Mouse (Mus musculus) forebrain, embryonic 16.5 days (tissue): ENCODE data around the gene Cyba. TPM values are rescaled to one million over a fixed set of nuclear protein-coding genes. Genes with fewer than 3 reads are reported as not detected.

Experiments used
- ATAC-seq: fragments of 200-750 bp; cut with Nextera tagmentation; 2 replicates; pipeline ENCODE4 v1.8.0; 2017; ENCODE audit warnings: mild to moderate bottlenecking, moderate library complexity
- H3K27ac ChIP-seq: fragments of 300-500 bp; sonication (generic); 2 replicates; pipeline ENCODE4 v1.5.1; 2014; ENCODE audit warnings: low read length, control low read depth
- H3K27me3 ChIP-seq: fragments of 300-500 bp; sonication (generic); replicated peaks from 2 replicates; pipeline ENCODE4 v1.6.1; 2014; ENCODE audit warnings: low read length; ENCODE audit not compliant: control insufficient read depth, insufficient read depth
- H3K36me3 ChIP-seq: fragments of 300-500 bp; sonication (generic); 2 replicates; pipeline ENCODE4 v1.6.1; 2014; ENCODE audit not compliant: control insufficient read depth, insufficient read depth
- H3K4me1 ChIP-seq: fragments of 300-500 bp; sonication (generic); replicated peaks from 2 replicates; pipeline ENCODE4 v1.6.1; 2014; ENCODE audit warnings: low read length; ENCODE audit not compliant: control insufficient read depth, insufficient read depth
- H3K4me2 ChIP-seq: fragments of 300-500 bp; sonication (generic); 2 replicates; pipeline ENCODE4 v1.6.1; 2014; ENCODE audit warnings: mild to moderate bottlenecking, low read length, control low read depth
- H3K4me3 ChIP-seq: fragments of 300-500 bp; sonication (generic); replicated peaks from 2 replicates; pipeline ENCODE4 v1.5.1; 2014; ENCODE audit warnings: mild to moderate bottlenecking, low read length, control low read depth
- H3K9ac ChIP-seq: fragments of 300-500 bp; sonication (generic); replicated peaks from 2 replicates; pipeline ENCODE4 v1.6.1; 2014; ENCODE audit warnings: low read depth, low read length, control low read depth
- H3K9me3 ChIP-seq: fragments of 300-500 bp; sonication (generic); 2 replicates; pipeline ENCODE4 v1.6.1; 2016; ENCODE audit warnings: low read length; ENCODE audit not compliant: control insufficient read depth
- WGBS: fragments of 180-500 bp; shearing (Covaris S2); extraction: QIAGEN DNeasy Blood & Tissue Kit; methylation state at CpG from one replicate; pipeline ENCODE4 v1.1.7; 2014; 5-methylcytosine and 5-hydroxymethylcytosine counted together
- polyA plus RNA-seq: library from polyadenylated mRNA; unstranded; fragments of >200 nt; fragmentation: Nextera tagmentation; extraction: Ambion mirVana; gene quantifications from 2 replicates; pipeline ENCODE4 v1.2.1, GENCODE M21; 2015

Gene Cyba
- polyA plus RNA-seq, 1 experiment from 2014 or later = 25.1 TPM

DNA sequence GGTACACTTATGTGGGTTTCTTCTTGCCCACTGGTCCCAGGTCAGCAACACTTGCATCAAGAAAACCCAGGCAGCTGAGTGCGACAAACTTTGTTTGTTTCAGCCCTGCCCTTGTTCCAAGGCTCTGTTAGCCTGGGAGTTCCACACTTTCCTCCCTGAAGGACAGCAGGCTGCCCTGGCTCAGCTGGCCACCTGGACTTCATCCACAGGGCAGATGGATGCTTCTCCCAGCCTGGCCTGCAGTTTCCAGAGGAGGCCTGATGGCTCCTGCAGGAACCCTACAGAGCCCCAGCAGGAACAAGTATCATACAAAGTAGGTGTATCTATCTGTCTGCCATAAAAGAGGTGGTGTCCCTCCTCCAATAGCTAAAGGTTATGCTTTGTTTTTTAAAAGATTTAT is 8.6 kb upstream of the Cyba start:
- H3K36me3 ChIP-seq = peaks cover 3% of the 10 kb centered on the region; the same call in 1 of the 2 replicates
- no peak overlapping the region for H3K27ac ChIP-seq
- ATAC-seq = no peak
- WGBS = 100% methylated on average over 1 of the region's 1 CpGs
- no peak overlapping the region for H3K4me2 ChIP-seq
- peaks cover 24% of the 10 kb centered on the region for H3K4me1 ChIP-seq
- no peak overlapping the region for H3K9ac ChIP-seq
- H3K27me3 ChIP-seq = no peaks in the 10 kb centered on the region
- H3K4me3 ChIP-seq = no peak overlapping the region
- no peaks in the 10 kb centered on the region for H3K9me3 ChIP-seq

DNA sequence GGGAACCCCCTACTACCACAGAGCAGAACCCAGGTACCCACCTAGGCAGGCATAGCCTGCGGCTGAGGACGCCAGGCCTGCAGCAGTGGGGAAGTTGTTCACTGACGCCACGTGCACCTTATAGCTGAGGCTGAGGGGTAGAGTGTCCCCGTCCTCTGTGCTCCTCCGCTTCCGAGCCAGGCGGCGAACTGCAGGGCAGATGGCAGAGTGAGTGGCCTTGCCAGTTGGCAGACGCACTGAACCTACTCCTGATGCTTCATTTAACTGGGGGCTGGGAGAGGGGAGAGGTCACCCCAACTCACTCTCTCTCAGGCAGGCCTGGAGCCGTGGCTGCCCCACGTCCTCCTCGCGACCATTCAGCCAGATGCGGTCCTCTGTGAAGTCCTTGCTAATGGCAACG is 6.6 kb upstream of the Cyba start:
- no peaks in the 10 kb centered on the region for H3K9me3 ChIP-seq
- peaks cover 7% of the 10 kb centered on the region for H3K4me1 ChIP-seq
- H3K9ac ChIP-seq = no peak overlapping the region
- no peak overlapping the region for H3K4me2 ChIP-seq
- H3K27ac ChIP-seq = no peak overlapping the region
- no peak for ATAC-seq
- H3K36me3 ChIP-seq = peaks cover 8% of the 10 kb centered on the region; the same call in 1 of the 2 replicates
- H3K4me3 ChIP-seq = no peak overlapping the region
- WGBS = 92% methylated on average over 16 of the region's 16 CpGs
- no peaks in the 10 kb centered on the region for H3K27me3 ChIP-seq

DNA sequence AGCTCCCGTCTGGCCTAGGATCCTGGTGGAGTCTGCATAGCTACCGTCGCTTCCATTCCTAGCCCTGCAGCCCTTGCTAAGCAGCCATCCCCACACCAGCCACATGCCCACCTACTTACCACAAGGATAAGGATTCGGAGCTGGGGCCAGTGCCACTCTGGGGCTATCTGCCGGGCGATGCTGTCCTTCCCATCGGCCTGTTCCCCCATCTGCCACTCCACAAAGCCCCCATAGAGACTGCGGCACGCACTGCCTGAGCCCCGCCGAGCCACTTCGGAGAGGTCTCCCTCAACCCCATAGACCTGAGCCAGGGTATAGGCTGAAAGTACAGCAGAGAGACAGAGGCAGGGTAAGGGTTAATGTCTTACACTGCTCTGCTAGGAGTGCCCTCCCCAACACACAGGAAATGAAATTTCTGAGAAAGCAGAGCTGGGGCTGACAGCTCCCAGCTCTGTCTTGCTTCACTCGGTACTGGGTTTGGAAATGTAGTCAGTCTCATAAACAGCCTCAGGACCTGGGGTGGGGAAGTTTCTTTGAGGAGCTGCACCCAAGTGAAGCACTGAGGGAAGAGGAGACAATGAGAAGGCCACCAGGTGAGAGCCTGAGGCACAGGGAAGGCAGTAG is 5.1 kb upstream of the Cyba start:
- no peak overlapping the region for H3K9ac ChIP-seq
- no peak overlapping the region for H3K4me3 ChIP-seq
- no peaks in the 10 kb centered on the region for H3K9me3 ChIP-seq
- no peak overlapping the region for H3K27ac ChIP-seq
- 92% methylated on average over 13 of the region's 13 CpGs for WGBS
- H3K4me2 ChIP-seq = no peak overlapping the region
- H3K36me3 ChIP-seq = peaks cover 8% of the 10 kb centered on the region; the same call in 1 of the 2 replicates
- no peaks in the 10 kb centered on the region for H3K27me3 ChIP-seq
- no peak for ATAC-seq
- H3K4me1 ChIP-seq = peaks cover 8% of the 10 kb centered on the region

DNA sequence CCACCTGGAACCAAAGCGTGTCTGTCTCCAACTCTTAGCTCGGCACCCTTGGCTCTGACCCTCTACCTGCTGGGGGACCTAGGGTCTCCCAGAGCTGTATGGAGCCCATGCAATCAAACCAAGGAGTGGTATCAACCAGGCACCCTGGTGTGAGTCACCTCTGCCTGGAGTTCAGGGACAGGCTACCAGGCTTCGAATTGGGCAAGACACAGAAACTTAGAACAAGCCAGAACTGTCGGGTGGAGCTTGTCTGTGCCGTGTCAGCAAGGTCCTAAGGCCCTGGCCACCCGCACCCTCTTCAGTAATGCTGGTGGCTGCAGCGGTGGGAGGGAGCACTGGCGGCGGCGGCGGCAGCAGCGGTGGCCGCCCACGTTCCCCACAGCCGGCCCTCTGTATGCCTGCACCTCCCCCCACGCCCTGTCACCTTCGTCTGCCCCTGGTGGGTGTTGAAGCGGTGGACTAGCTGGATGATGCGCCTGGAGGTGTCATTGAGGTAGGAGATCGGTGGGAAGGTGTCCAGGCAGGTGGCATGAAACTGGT is 3.9 kb upstream of the Cyba start:
- Histone ChIP-seq H3K27me3 (no peaks in the 10 kb centered on the region), H3K4me3 (no peak overlapping the region), H3K9ac (no peak overlapping the region), H3K4me1 (peaks cover 11% of the 10 kb centered on the region), H3K36me3 (peaks cover 8% of the 10 kb centered on the region; the same call in 1 of the 2 replicates), H3K4me2 (no peak overlapping the region), H3K9me3 (no peaks in the 10 kb centered on the region), H3K27ac (no peak overlapping the region)
- WGBS = 95% methylated on average over 20 of the region's 20 CpGs
- ATAC-seq = no peak

DNA sequence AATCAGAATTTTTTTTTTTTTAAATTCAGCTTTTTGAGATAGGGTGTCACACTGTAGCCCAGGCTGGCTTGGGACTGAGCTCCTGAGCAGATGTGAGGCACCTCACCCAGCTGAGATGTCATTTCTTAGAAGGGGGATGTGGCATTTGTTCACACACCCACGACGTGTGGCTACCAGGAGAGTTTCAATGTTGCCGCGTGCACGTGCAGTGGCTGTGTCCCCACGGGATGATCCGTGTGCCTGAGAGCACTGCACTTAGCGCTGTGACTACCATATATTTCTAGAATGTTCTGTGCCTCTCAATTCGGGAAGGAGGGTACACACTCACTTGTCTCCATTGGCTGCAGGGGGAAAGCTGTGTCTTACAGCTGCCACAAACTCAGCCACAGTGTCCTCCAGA is 3.4 kb upstream of the Cyba start:
- ATAC-seq = no peak
- peaks cover 11% of the 10 kb centered on the region for H3K4me1 ChIP-seq
- no peak overlapping the region for H3K27ac ChIP-seq
- WGBS = 94% methylated on average over 9 of the region's 9 CpGs
- H3K27me3 ChIP-seq = no peaks in the 10 kb centered on the region
- peaks cover 8% of the 10 kb centered on the region; the same call in 1 of the 2 replicates for H3K36me3 ChIP-seq
- no peak overlapping the region for H3K4me3 ChIP-seq
- no peak overlapping the region for H3K9ac ChIP-seq
- H3K4me2 ChIP-seq = no peak overlapping the region
- no peaks in the 10 kb centered on the region for H3K9me3 ChIP-seq

DNA sequence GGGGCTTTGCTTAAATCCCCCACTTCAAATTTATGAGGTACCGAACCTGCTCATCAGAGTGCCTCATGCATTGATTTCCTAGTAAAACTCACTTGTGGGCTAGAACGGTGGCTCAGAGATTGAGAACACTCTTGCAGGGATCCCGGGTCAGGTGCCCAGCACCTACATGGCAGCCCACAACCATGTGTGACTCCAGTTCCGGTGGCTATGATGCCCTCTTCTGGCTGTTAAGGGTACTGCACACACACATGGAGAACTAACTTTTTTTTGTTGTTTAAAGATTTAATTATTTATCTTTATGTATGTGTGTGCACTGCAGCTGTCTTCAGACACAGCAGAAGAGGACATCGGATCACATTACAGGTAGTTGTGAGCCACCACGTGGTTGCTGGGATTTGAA is 2.6 kb upstream of the Cyba start:
- H3K9ac ChIP-seq = no peak overlapping the region
- H3K4me2 ChIP-seq = no peak overlapping the region
- H3K36me3 ChIP-seq = peaks cover 8% of the 10 kb centered on the region; the same call in 1 of the 2 replicates
- ATAC-seq = no peak
- WGBS = 91% methylated on average over 6 of the region's 6 CpGs
- H3K27me3 ChIP-seq = no peaks in the 10 kb centered on the region
- H3K4me1 ChIP-seq = peaks cover 11% of the 10 kb centered on the region
- no peak overlapping the region for H3K27ac ChIP-seq
- no peak overlapping the region for H3K4me3 ChIP-seq
- no peaks in the 10 kb centered on the region for H3K9me3 ChIP-seq

DNA sequence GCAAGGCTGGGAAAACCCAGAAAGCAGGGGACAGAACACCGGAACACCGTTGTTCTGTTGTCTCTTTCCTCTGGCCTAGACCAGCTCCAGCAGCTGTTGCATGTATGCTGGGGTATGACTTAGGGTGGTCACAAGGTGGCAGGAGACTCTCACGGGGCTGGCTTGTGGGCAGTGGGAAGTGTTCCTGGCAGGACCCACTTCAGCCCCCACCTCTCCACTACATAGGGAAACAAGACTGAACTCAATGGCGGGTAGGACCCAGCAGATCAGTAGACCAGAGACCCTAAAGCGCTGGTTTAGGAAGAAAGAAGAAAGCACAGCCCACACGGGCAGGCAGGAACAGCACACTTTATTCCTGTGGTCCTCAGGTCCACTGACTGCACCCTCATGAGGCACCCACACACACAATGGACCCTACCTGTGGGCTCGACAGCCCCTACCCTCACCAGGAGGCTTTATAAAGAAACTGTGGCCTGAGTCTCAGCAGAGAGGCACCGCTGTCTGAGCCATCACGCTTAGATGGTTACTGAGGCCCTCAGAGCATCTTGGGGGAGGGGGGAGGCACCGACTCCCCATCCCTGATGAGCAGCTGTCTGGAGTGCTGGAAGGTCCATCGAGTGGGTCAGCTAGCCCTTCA is 657 bp upstream of the Cyba start:
- H3K36me3 ChIP-seq = peaks cover 8% of the 10 kb centered on the region; the same call in 1 of the 2 replicates
- no peaks in the 10 kb centered on the region for H3K27me3 ChIP-seq
- H3K4me1 ChIP-seq = peaks cover 11% of the 10 kb centered on the region
- H3K27ac ChIP-seq = no peak overlapping the region
- ATAC-seq = no peak
- H3K9me3 ChIP-seq = no peaks in the 10 kb centered on the region
- no peak overlapping the region for H3K4me2 ChIP-seq
- H3K9ac ChIP-seq = no peak overlapping the region
- WGBS = 65% methylated on average over 11 of the region's 11 CpGs
- H3K4me3 ChIP-seq = no peak overlapping the region

DNA sequence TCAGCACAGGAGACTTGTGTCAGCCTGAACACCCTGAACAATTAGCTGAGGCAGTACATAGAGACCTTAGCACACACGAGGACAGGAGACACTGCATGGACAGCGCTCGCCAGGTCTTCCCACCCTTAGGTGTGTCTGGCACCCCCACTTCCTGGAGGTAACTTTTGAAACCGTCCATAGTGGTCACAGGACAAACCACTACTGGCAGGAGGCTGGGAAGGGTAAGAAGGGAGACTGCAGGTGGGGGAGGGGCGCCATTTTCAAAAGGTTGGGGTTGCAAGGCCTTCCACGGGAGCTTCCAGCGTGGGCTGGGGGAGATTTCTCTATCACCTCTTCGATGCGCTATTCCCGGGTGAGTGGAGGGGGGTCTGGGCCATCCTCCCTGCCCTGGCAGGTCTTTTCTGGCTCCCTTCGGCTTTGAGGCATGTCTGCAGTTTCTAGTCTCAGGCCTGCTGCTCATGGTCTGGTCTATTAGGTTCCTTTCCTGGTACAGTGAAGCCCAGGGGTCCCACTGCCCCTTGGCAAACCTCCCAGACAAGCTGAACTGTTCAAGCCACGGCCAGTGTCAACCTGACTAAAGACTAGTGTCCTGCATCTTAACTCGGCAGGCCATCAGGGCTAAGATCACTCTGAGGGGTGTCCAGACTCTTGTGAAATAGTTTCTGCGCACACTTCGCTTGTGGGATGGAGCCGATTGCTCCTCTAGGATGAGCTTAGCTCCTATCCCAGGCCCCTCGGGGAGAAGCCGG is 862 bp downstream of the Cyba start:
- no peaks in the 10 kb centered on the region for H3K9me3 ChIP-seq
- H3K27ac ChIP-seq = no peak overlapping the region
- 38% methylated on average over 18 of the region's 18 CpGs for WGBS
- H3K4me3 ChIP-seq = peak overlapping the region; percentile 33
- H3K4me1 ChIP-seq = peaks cover 11% of the 10 kb centered on the region
- H3K36me3 ChIP-seq = peaks cover 8% of the 10 kb centered on the region; the same call in 1 of the 2 replicates
- H3K9ac ChIP-seq = peak overlapping the region; percentile 40; the same call in 1 of the 2 replicates
- H3K4me2 ChIP-seq = peak overlapping the region; percentile 57
- no peaks in the 10 kb centered on the region for H3K27me3 ChIP-seq
- ATAC-seq = 0 out of 2 replicates have a peak, but pooled peaks have one; percentile 8

DNA sequence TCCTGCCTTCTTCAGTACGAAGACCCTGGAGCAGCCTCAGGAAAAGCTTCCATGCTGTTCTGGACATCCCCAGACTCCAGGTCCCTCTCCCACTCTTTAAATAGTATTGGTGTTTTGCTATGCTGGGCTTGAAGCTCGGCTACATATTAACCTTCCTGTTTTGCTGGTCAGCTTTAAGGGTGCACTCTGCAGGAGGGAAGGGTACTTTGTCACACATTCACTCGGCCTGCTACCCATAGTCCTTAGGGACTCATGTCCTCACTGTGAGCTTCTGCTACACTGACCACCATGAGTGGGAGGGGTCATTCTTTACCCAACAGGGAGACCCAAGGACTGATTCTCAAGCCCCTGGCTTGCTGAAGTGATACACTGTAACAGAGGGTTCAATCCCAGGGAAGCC is 2.1 kb downstream of the Cyba start:
- no peak for ATAC-seq
- Histone ChIP-seq H3K36me3 (peaks cover 2% of the 10 kb centered on the region; the same call in 1 of the 2 replicates), H3K4me1 (peaks cover 11% of the 10 kb centered on the region), H3K27ac (no peak overlapping the region), H3K27me3 (no peaks in the 10 kb centered on the region), H3K4me2 (no peak overlapping the region), H3K9ac (no peak overlapping the region), H3K4me3 (no peak overlapping the region), H3K9me3 (no peaks in the 10 kb centered on the region)
- 87% methylated on average over 3 of the region's 3 CpGs for WGBS
